Mouse (Mus musculus): ENCODE measurements around the gene Pla2g2e.
"Not testable (repeated sequence)": the region's sequence is repeated elsewhere in the genome, so short reads cannot be mapped to it uniquely, and the experiment has no call there.

Pla2g2e gene

GRCm38 (mm10) chr4:138882179-138882578, 4.4 kb downstream of the Pla2g2e start:
- DNase-seq (ENCODE audit: low spot score in 2 of 2), result no peak

GRCm38 (mm10) chr4:138884261-138884660, 6.5 kb downstream of the Pla2g2e start:
- peak; percentile 72 to 77 for DNase-seq (ENCODE audit: low spot score in 2 of 2)

GRCm38 (mm10) chr4:138889165-138889564, 11.4 kb downstream of the Pla2g2e start:
- DNase-seq (ENCODE audit: low spot score in 2 of 2), result no peak

- peak; percentile 40 to 47 for DNase-seq (ENCODE audit: low spot score in 2 of 2)
Measured at GRCm38 (mm10) chr4:138889635-138890034, 11.9 kb downstream of the Pla2g2e start.

GRCm38 (mm10) chr4:138892655-138893054, 14.9 kb downstream of the Pla2g2e start:
- no peak for DNase-seq (ENCODE audit: low spot score in 2 of 2)

- not testable (repeated sequence) for DNase-seq (ENCODE audit: low spot score in 2 of 2)
Measured at GRCm38 (mm10) chr4:138893789-138894188, 16.0 kb downstream of the Pla2g2e start.

GRCm38 (mm10) chr4:138899361-138899760, 21.6 kb downstream of the Pla2g2e start:
- DNase-seq (ENCODE audit: low spot score in 2 of 2), result no peak

- DNase-seq (ENCODE audit: low spot score in 2 of 2), result no peak
Measured at GRCm38 (mm10) chr4:138905624-138906337, 28.0 kb downstream of the Pla2g2e start.

- DNase-seq (ENCODE audit: low spot score in 2 of 2), result no peak
Measured at GRCm38 (mm10) chr4:138913141-138913787, 35.5 kb downstream of the Pla2g2e start.

GRCm38 (mm10) chr4:138913797-138914196, 36.1 kb downstream of the Pla2g2e start, which contains the start of gene Otud3:
Gene Otud3, minus strand, starts transcription at chr4:138913945.
- DNase-seq (ENCODE audit: low spot score in 2 of 2), result peak; percentile 94 to 96

- no peak for DNase-seq (ENCODE audit: low spot score in 2 of 2)
Measured at GRCm38 (mm10) chr4:138917282-138917681, 39.5 kb downstream of the Pla2g2e start.

GRCm38 (mm10) chr4:138921254-138922130, 43.8 kb downstream of the Pla2g2e start:
- no peak for DNase-seq (ENCODE audit: low spot score in 2 of 2)

GRCm38 (mm10) chr4:138922131-138922459, 44.4 kb downstream of the Pla2g2e start:
- peak; percentile 85 to 94 for DNase-seq (ENCODE audit: low spot score in 2 of 2)

- no peak for DNase-seq (ENCODE audit: low spot score in 2 of 2)
Measured at GRCm38 (mm10) chr4:138925561-138925960, 47.8 kb downstream of the Pla2g2e start.

Data from heart, adult 9 months (tissue).